Mouse (Mus musculus) bone marrow macrophage, adult 2 months (primary cell): ENCODE measurements around the gene Ror2. TPM values are rescaled to one million over a fixed set of nuclear protein-coding genes. Genes with fewer than 3 reads are reported as not detected.
"Not testable (repeated sequence)": the region's sequence is repeated elsewhere in the genome, so short reads cannot be mapped to it uniquely, and the experiment has no call there.

Source experiments
- H3K27ac ChIP-seq: 2 replicates; pipeline ENCODE4 v1.5.1; 2012; ENCODE audit warnings: low read depth, low read length; ENCODE audit not compliant: insufficient read depth
- H3K4me1 ChIP-seq: 2 replicates; pipeline ENCODE4 v1.6.1; 2012; ENCODE audit warnings: low read length; ENCODE audit not compliant: control insufficient read depth, insufficient read depth
- H3K4me3 ChIP-seq: 2 replicates; pipeline ENCODE4 v1.5.1; 2012; ENCODE audit warnings: mild to moderate bottlenecking, low read length, moderate library complexity; ENCODE audit not compliant: insufficient read depth
- CTCF ChIP-seq: IDR thresholded peaks from 2 replicates; pipeline ENCODE4 v1.5.1; 2012; ENCODE audit warnings: low read depth, mild to moderate bottlenecking, low read length, moderate library complexity
- POLR2A ChIP-seq: IDR thresholded peaks from 2 replicates; pipeline ENCODE4 v1.6.1; 2012; ENCODE audit warnings: mild to moderate bottlenecking, low read depth, low read length, borderline replicate concordance
- polyA plus RNA-seq: library from polyadenylated mRNA; stranded (reverse); fragments of >200 nt; gene quantifications from 2 replicates; pipeline ENCODE4 v1.2.4, GENCODE M21; 2012; ENCODE audit not compliant: missing spikeins, insufficient read depth, insufficient read length

Gene Ror2
- polyA plus RNA-seq = not detected in 2 replicates

DNA sequence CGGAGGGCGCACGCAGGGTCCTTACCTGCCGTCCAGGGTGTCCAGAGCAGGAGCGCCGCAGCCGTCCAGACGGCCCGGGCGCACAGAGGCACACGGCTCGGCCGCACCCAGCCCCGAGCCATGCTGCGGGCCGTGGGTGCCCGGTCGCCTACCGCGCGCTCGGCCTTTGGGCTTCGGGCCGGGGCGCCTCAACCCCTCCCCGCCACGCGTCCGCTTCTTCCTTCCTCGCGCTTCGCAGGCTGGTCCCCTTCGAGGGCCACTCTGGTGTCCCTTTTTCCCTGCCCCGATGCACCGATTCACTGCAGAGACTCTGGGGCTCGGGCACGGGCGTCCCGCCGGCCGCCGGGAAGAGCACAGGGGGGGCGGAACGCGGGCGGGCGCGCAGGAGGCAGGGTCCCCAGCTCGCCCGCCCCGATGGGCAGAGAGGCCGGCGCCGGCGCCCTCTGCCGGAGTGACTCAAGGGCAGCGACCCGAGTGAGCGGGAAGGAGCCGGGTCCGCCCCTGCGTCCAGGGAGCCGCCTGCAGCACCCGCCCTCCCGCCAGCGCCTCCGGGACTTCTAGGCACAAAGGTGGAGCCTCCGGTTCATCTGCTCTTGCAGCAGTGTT lies at the start of gene Ror2:
TSS of gene Ror2 (minus strand) at position 369 of the 606 bp plus-strand sequence.
- Histone ChIP-seq H3K4me1 (no peaks in the 10 kb centered on the region), H3K4me3 (no peak within 1 kb of the TSS), H3K27ac (no peak within 1 kb of the TSS)
- TF ChIP-seq POLR2A (no peak), CTCF (no peak)

GRCm38 (mm10) chr13:53333769-53334168 lies 47.8 kb upstream of the Ror2 start:
- Histone ChIP-seq H3K27ac (no peak overlapping the region), H3K4me1 (no peaks in the 10 kb centered on the region), H3K4me3 (no peak overlapping the region)
- TF ChIP-seq CTCF = no peak
- TF ChIP-seq POLR2A = no peak

DNA sequence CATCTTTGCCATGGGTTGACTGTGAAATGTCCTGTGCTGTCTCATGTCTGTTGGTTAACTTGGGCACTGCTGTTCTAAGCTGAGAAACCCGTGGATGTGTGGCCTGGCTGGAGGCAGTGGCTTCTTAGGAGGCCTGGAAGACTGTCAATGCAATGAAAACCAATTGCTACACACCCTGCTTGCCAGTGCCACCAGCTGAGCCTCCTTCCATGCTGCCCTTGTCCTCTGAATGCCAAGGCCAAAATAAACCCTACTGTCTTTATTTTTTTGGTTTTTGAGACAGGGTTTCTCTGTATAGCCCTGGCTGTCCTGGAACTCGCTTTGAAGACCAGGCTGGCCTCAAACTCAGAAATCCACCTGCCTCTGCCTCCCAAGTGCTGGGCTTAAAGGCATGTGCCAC lies 44.3 kb upstream of the Ror2 start:
- Histone ChIP-seq H3K4me1 (no peaks in the 10 kb centered on the region), H3K27ac (no peak overlapping the region), H3K4me3 (no peak overlapping the region)
- TF ChIP-seq CTCF = no peak
- TF ChIP-seq POLR2A = no peak

DNA sequence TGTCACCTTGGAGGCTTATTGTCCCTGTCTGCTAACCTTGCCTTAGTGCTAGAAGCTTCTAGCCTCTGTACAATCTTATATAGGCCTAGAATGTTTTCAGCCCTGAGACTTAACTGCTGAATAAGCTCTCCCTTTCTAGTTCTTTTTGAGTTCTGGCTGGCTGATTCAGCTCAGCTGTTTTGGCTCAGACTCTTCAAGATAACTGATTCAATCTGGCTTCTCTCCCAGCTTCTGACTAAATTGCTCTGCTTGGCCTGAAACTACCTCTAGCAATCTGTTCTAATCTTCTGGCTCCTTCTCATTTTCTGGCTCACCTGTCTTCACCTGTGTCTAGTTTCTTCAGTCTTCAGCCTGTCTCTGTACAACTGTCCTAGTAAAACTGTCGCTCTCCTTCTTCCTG lies 39.6 kb upstream of the Ror2 start:
- TF ChIP-seq CTCF (no peak), POLR2A (no peak)

GRCm38 (mm10) chr13:53323661-53324060 lies 37.7 kb upstream of the Ror2 start:
- no peak overlapping the region for H3K4me3 ChIP-seq
- no peak for TF ChIP-seq POLR2A
- no peak for TF ChIP-seq CTCF
- H3K4me1 ChIP-seq = no peaks in the 10 kb centered on the region
- H3K27ac ChIP-seq = no peak overlapping the region

More for the DNA sequence above, 39.6 kb upstream of the Ror2 start:
- Histone ChIP-seq H3K4me1 (no peaks in the 10 kb centered on the region), H3K27ac (no peak overlapping the region), H3K4me3 (no peak overlapping the region)

- H3K27ac ChIP-seq = no peak overlapping the region
- no peak overlapping the region for H3K4me3 ChIP-seq
- no peaks in the 10 kb centered on the region for H3K4me1 ChIP-seq
- TF ChIP-seq CTCF (no peak), POLR2A (no peak)
Observed at GRCm38 (mm10) chr13:53320899-53321298, 35.0 kb upstream of the Ror2 start.

DNA sequence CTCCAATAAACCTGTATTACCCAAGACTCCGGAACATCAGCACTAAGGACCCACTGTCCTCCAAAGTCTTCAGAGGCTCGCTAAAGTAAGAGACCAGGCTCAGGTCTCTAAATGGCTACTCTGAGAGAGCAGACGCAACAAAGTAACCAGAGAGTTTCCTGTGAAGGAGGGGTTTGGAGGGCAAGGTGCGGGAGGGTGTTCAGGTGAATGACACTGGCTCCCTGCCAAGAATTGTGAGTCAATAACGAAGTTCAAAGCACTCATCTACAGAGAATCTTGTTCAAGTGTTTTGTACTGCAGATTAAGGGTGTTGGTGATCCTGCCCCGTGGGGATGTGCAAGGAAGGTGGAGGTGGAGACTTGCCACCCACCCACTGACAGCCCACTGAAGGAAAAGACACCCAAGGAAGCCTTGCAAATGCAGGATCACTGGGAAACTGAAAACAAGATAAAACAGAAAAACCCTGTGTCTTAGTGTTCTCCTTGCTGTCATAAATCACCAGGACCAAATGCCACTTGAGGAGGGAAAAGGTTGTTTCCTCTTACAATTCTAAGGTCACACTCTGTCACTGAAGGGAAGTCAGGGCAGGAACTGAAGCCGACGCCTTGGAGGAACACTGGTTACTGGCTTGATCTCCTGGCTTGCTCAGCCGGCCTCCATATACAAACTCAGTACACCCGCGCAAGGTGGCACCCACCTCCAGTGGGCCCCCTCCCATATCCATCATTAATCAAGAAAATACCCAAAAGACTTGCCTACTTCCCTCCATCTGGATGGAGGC lies 30.8 kb upstream of the Ror2 start:
- Histone ChIP-seq H3K27ac (no peak overlapping the region), H3K4me1 (no peaks in the 10 kb centered on the region), H3K4me3 (no peak overlapping the region)
- TF ChIP-seq POLR2A (no peak), CTCF (no peak)

GRCm38 (mm10) chr13:53315757-53316156 lies 29.8 kb upstream of the Ror2 start:
- not testable (repeated sequence) for H3K4me3 ChIP-seq, H3K4me1 ChIP-seq, H3K27ac ChIP-seq

DNA sequence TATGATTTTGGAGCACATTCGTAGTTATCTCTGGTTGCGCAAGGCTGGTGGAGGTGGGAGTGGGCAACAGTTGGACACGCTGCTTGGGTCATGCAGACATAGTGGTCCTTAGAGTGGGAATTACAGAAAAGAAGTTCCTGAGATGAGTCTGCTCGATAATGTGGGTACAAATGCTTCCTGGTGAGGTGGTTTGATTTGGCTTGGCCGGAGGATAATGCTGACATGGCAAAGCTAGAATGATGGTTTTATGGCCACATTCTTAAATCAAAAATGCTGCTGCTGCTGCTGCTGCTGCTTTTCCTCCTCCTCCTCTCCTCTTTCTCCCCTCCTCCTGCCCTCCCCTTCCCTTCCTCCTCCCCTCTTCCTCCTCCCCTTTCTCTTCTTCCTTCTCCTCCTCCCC lies 24.5 kb upstream of the Ror2 start:
- H3K4me1 ChIP-seq = no peaks in the 10 kb centered on the region
- H3K27ac ChIP-seq = no peak overlapping the region
- TF ChIP-seq POLR2A (no peak), CTCF (no peak)

GRCm38 (mm10) chr13:53309661-53310160 lies 23.8 kb upstream of the Ror2 start:
- Histone ChIP-seq H3K27ac (no peak overlapping the region), H3K4me1 (no peaks in the 10 kb centered on the region), H3K4me3 (0 out of 2 replicates have a peak overlapping the region, but pooled peaks have one; percentile 21)
- TF ChIP-seq POLR2A (no peak), CTCF (no peak)

More for the DNA sequence above, 24.5 kb upstream of the Ror2 start:
- no peak overlapping the region for H3K4me3 ChIP-seq

DNA sequence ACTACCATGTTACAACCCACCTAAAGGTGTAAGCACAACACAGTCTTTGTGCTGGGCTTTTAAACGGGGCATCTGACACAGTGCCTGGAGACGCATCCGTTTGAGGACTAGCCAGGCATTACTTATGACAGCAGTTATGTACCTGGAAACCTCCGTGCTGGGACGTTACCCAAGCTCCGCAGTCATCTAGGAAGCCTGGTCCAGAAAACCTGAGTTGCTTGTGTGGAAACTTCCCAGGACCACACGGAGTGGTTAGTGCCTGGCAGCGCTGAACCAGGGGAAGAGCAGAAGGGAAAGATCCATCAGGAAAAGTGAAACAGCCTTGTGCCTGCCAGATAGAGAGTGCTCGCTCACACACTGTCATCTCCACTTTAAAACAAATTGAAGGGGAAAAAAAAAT lies 23.2 kb upstream of the Ror2 start:
- peak overlapping the region; percentile 16; the same call in 1 of the 2 replicates for H3K4me3 ChIP-seq
- no peak overlapping the region for H3K27ac ChIP-seq
- TF ChIP-seq CTCF (no peak), POLR2A (no peak)
- no peaks in the 10 kb centered on the region for H3K4me1 ChIP-seq
